Mouse (Mus musculus): Measurements from ENCODE around the gene Ppm1h. TPM values are rescaled to one million over a fixed set of nuclear protein-coding genes. Genes with fewer than 3 reads are reported as not detected.

The Ppm1h gene
- total and polyA plus RNA-seq, 3 experiments, result 1.2 to 1.3 (median 1.3) TPM

- Histone ChIP-seq H3K27me3 (replicated peaks) (no peaks in the 10 kb centered on the region), H3K36me3 (replicated peaks in 1 of 2; ENCODE audit: control insufficient read depth in 1 of 2, insufficient read depth in 1 of 2, low read length in 1 of 2) (no peaks in the 10 kb centered on the region), H3K27ac (ENCODE audit: insufficient read depth, low read depth) (no peak overlapping the region), H3K4me2 (ENCODE audit: insufficient read depth, low read depth, poor library complexity, severe bottlenecking) (no peak overlapping the region), H3K79me2 (replicated peaks; ENCODE audit: control insufficient read depth, extremely low read depth, insufficient read depth, poor library complexity, severe bottlenecking) (no peaks in the 10 kb centered on the region), H3K4me3 (replicated peaks in 1 of 3; ENCODE audit: low read depth in 2 of 3, low read length in 2 of 3, poor library complexity in 1 of 3) (no peak overlapping the region), H3K4me1 (ENCODE audit: control insufficient read depth in 1 of 2, insufficient read depth in 2 of 2) (peaks cover 16 to 33% of the 10 kb centered on the region in 2 experiments), H3K9ac (ENCODE audit: insufficient read depth, low read depth) (no peak overlapping the region), H3K9me3 (replicated peaks; ENCODE audit: low read length) (no peaks in the 10 kb centered on the region)
- TF ChIP-seq HCFC1 (IDR thresholded peaks at IDR 0.05; ENCODE audit: low read depth, low read length), result no peak
- TF ChIP-seq ELF1 (IDR thresholded peaks at IDR 0.05; ENCODE audit: low read depth, low read length), result no peak
- TF ChIP-seq USF1 (IDR thresholded peaks at IDR 0.05; ENCODE audit: low read depth, low read length), result no peak
- no peak for TF ChIP-seq NRF1 (IDR thresholded peaks at IDR 0.05; ENCODE audit: low read depth, low read length)
- TF ChIP-seq ZNF384 (IDR thresholded peaks at IDR 0.05; ENCODE audit: low read depth, low read length), result no peak
- TF ChIP-seq JUND (conservative IDR thresholded peaks at IDR 0.05; ENCODE audit: low read depth, low read length), result no peak
- TF ChIP-seq ZC3H11A (IDR thresholded peaks at IDR 0.05; ENCODE audit: low read depth, low read length), result no peak
- TF ChIP-seq CHD1 (IDR thresholded peaks at IDR 0.05; ENCODE audit: low read depth, low read length), result no peak
- TF ChIP-seq NELFE (IDR thresholded peaks at IDR 0.05; ENCODE audit: low read depth, low read length), result no peak
- no peak for TF ChIP-seq E2F4 (IDR thresholded peaks at IDR 0.05; ENCODE audit: insufficient replicate concordance, low read depth, low read length)
- no peak for TF ChIP-seq ZKSCAN1 (IDR thresholded peaks at IDR 0.05; ENCODE audit: borderline replicate concordance, low read depth, low read length)
- no peak for TF ChIP-seq TCF12 (IDR thresholded peaks at IDR 0.05; ENCODE audit: low read depth, low read length)
- no peak for TF ChIP-seq GABPA (IDR thresholded peaks at IDR 0.05; ENCODE audit: insufficient replicate concordance, low read depth, low read length)
- in situ Hi-C loops (cut with MboI; ENCODE audit: low pct_ligation_motif_present, low pct_unique_long_range_greater_than_20kb, low sequenced_read_pairs) (no loop called here), dilution Hi-C loops (cut with MboI; ENCODE audit: extremely low pct_ligation_motif_present, extremely low pct_unique_long_range_greater_than_20kb, low sequenced_read_pairs) (no loop called here)
- no peak for DNase-seq (ENCODE audit: extremely low read depth)
Measured at GRCm38 (mm10) chr10:122742136-122742535, 63.6 kb downstream of the Ppm1h start.

GRCm38 (mm10) chr10:122743361-122743760, 64.8 kb downstream of the Ppm1h start:
- dilution Hi-C loops (cut with MboI; ENCODE audit: extremely low pct_ligation_motif_present, extremely low pct_unique_long_range_greater_than_20kb, low sequenced_read_pairs), result no loop called here
- H3K4me1 ChIP-seq (ENCODE audit: control insufficient read depth in 1 of 2, insufficient read depth in 2 of 2), result peaks cover 18 to 33% of the 10 kb centered on the region in 2 experiments
- no peak overlapping the region for H3K4me2 ChIP-seq (ENCODE audit: insufficient read depth, low read depth, poor library complexity, severe bottlenecking)

More at GRCm38 (mm10) chr10:122743361-122743760, 64.8 kb downstream of the Ppm1h start:
- Histone ChIP-seq H3K27ac (ENCODE audit: insufficient read depth, low read depth) (no peak overlapping the region), H3K27me3 (replicated peaks) (no peaks in the 10 kb centered on the region), H3K4me3 (replicated peaks in 1 of 3; ENCODE audit: low read depth in 2 of 3, low read length in 2 of 3, poor library complexity in 1 of 3) (no peak overlapping the region), H3K79me2 (replicated peaks; ENCODE audit: control insufficient read depth, extremely low read depth, insufficient read depth, poor library complexity, severe bottlenecking) (no peaks in the 10 kb centered on the region), H3K36me3 (replicated peaks in 1 of 2; ENCODE audit: control insufficient read depth in 1 of 2, insufficient read depth in 1 of 2, low read length in 1 of 2) (no peaks in the 10 kb centered on the region), H3K9me3 (replicated peaks; ENCODE audit: low read length) (no peaks in the 10 kb centered on the region), H3K9ac (ENCODE audit: insufficient read depth, low read depth) (no peak overlapping the region)
- in situ Hi-C loops (cut with MboI; ENCODE audit: low pct_ligation_motif_present, low pct_unique_long_range_greater_than_20kb, low sequenced_read_pairs), result no loop called here
- TF ChIP-seq UBTF (IDR thresholded peaks at IDR 0.05; ENCODE audit: low read depth, low read length) (no peak), PAX5 (IDR thresholded peaks at IDR 0.05; ENCODE audit: low read length) (no peak), MAFK (IDR thresholded peaks at IDR 0.05; ENCODE audit: insufficient replicate concordance, low read length) (no peak), MAX (IDR thresholded peaks at IDR 0.05; ENCODE audit: low read length) (no peak), JUND (conservative IDR thresholded peaks at IDR 0.05; ENCODE audit: low read depth, low read length) (no peak), NRF1 (IDR thresholded peaks at IDR 0.05; ENCODE audit: low read depth, low read length) (no peak), ZMIZ1 (IDR thresholded peaks at IDR 0.05; ENCODE audit: low read depth, low read length) (no peak), NELFE (IDR thresholded peaks at IDR 0.05; ENCODE audit: low read depth, low read length) (no peak), TBP (conservative IDR thresholded peaks at IDR 0.05; ENCODE audit: low read depth, low read length) (no peak), MXI1 (IDR thresholded peaks at IDR 0.05; ENCODE audit: low read depth, low read length) (no peak), CHD1 (IDR thresholded peaks at IDR 0.05; ENCODE audit: low read depth, low read length) (no peak), SMC3 (IDR thresholded peaks at IDR 0.05; ENCODE audit: low read depth, low read length) (no peak), USF1 (IDR thresholded peaks at IDR 0.05; ENCODE audit: low read depth, low read length) (no peak), POLR2AphosphoS2 (IDR thresholded peaks at IDR 0.05; ENCODE audit: low read depth, low read length) (no peak)
- no peak for DNase-seq (ENCODE audit: extremely low read depth)
